Mouse (Mus musculus) olfactory bulb, adult 2 months (tissue): Measurements from ENCODE around the gene Pi4ka.

Experiments
- CTCF ChIP-seq: fragments of 200-500 bp; IDR thresholded peaks from 2 replicates; pipeline ENCODE4 v1.5.1; 2012; ENCODE audit warnings: low read depth, mild to moderate bottlenecking, low read length, moderate library complexity; ENCODE audit not compliant: insufficient read depth
- POLR2A ChIP-seq: fragments of 200-500 bp; IDR thresholded peaks from 2 replicates; pipeline ENCODE4 v1.6.1; 2012; ENCODE audit warnings: mild to moderate bottlenecking, low read depth, low read length, moderate library complexity; ENCODE audit not compliant: insufficient read depth

- TF ChIP-seq CTCF (no peak), POLR2A (no peak)
Observed at GRCm38 (mm10) chr16:17271124-17271523, 135.0 kb downstream of the Pi4ka start.
